Mouse (Mus musculus) myocyte (in vitro differentiated cells): ENCODE data around the gene Fbrs.

Experiments
- MYOD1 ChIP-seq, 3 experiments: IDR thresholded peaks; one replicate each; pipeline ENCODE4 v1.6.1; 2011; ENCODE audit warnings: control low read depth in 2 of 3, low read depth in 2 of 3, mild to moderate bottlenecking in 2 of 3, moderate library complexity in 1 of 3; ENCODE audit not compliant: insufficient read length in 2 of 3, control insufficient read depth in 1 of 3
- POLR2AphosphoS2 ChIP-seq: IDR thresholded peaks from one replicate; pipeline ENCODE4 v1.6.1; 2011; ENCODE audit warnings: low read depth, control low read depth; ENCODE audit not compliant: insufficient read length
- TCF3 ChIP-seq: IDR thresholded peaks from one replicate; pipeline ENCODE4 v1.6.1; 2011; ENCODE audit warnings: low read depth, control low read depth; ENCODE audit not compliant: insufficient read length

GRCm38 (mm10) chr7:127449966-127450365 is 29.0 kb upstream of the Fbrs start:
- TF ChIP-seq TCF3 (no peak), MYOD1 (IDR thresholded peaks at IDR 0.05; ENCODE audit: control insufficient read depth in 1 of 3, insufficient read length in 2 of 3, low read depth in 2 of 3) (no peak), POLR2AphosphoS2 (no peak)
